Mouse (Mus musculus) brain, embryonic 14.5 days (tissue): ENCODE results near the gene Btf3l4. TPM values are rescaled to one million over a fixed set of nuclear protein-coding genes. Genes with fewer than 3 reads are reported as not detected.

ENCODE experiments used
- DNase-seq: peaks from one replicate; pipeline ENCODE4 v3.0.0-alpha.2; 2011; ENCODE audit warnings: low read depth
- CTCF ChIP-seq: fragments of 200-500 bp; IDR thresholded peaks from 2 replicates; pipeline ENCODE4 v1.5.1; 2012; ENCODE audit warnings: inconsistent platforms, mild to moderate bottlenecking, moderate library complexity, borderline replicate concordance; ENCODE audit not compliant: insufficient read depth, insufficient read length; ENCODE audit errors: extremely low read depth
- POLR2A ChIP-seq: fragments of 200-500 bp; IDR thresholded peaks from 2 replicates; pipeline ENCODE4 v1.6.1; 2012; ENCODE audit warnings: mild to moderate bottlenecking, inconsistent platforms, borderline replicate concordance; ENCODE audit not compliant: poor library complexity, insufficient read depth, insufficient read length, severe bottlenecking; ENCODE audit errors: extremely low read depth
- polyA plus RNA-seq: library from polyadenylated mRNA; depleted of rRNA; stranded (reverse); fragments of >200 nt; gene quantifications from 2 replicates; pipeline ENCODE4 v1.2.3, GENCODE M21; 2012

The Btf3l4 gene
- polyA plus RNA-seq, 1 experiment = 113 TPM

DNA sequence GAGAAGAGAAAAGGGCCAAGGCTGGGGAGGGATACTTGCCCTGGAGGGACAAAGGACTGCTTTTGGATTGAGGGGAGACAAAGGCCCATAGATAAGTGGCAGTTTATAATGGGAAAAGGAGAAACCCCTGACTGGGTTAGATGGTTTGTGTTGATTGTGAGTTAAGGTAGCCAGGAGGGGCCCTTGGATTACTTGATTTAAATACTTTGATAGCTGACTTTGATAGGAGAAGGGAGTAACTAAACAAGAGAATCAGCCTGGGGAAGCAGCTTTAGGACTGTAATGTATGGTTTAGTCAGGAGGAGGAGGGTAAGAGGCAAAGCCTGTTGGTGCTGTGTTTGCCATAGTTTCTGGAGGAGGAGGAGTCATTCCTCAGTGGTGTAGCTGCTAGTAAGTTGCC lies 9.9 kb upstream of the Btf3l4 start:
- DNase-seq = no peak
- no peak for TF ChIP-seq POLR2A
- no peak for TF ChIP-seq CTCF

DNA sequence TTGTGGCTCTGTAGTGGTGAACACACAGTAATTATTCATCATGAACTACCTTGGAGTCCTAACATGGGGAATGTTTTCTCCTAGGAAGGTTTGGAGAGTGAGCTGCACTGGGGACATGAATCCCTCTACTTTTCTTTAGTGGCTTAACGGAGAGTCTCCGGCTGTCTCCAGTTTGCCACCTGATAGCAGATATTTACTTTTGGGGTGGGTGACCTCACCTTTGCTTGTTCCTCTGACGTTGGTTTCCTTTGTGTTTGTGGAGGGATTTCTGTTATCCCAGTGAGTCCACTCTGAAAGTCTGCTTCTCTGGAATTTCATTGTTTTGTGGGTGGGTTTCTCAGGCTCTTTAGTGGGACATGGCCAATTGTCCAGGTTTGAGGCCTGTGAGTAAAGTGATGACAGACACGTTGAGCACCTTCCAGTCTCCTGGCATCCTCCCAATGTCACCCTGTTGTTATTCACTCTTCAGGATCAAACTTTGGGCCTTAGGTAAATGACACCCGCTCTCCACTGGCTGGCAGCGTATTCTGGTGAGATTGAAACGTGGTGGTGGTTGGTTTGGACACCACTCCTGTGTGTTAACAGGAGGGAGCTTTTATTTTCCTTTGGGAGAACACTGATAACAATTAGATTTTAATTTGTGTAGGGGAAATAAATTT lies 8.6 kb upstream of the Btf3l4 start:
- DNase-seq = no peak
- TF ChIP-seq POLR2A = no peak
- no peak for TF ChIP-seq CTCF

GRCm38 (mm10) chr4:108838031-108838430 lies 4.6 kb upstream of the Btf3l4 start:
- DNase-seq = no peak
- TF ChIP-seq POLR2A (no peak), CTCF (no peak)

DNA sequence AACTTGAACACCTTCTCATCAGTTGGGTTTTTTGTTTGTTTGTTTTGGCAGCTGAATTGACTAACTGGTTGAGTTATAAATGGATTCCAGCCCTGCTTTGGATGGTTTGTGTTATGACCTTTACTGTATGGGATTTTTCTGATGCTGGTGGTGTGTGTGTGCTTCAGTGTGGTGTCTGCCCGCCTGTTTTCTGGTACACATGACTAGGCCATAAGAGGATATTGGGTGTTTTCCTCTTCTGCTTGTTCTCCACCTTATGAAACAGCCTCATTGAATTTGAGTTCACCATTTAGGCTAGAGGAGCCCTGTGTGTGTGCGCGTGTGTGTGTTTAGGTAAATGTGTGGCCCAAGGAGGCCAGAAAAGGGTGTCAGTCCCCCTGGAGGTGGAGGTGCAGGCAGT lies 2.1 kb upstream of the Btf3l4 start:
- no peak for TF ChIP-seq CTCF
- TF ChIP-seq POLR2A = no peak
- DNase-seq = no peak

GRCm38 (mm10) chr4:108834971-108835311 lies 1.5 kb upstream of the Btf3l4 start:
- peak; percentile 47 for DNase-seq

GRCm38 (mm10) chr4:108834115-108834970 lies 929 bp upstream of the Btf3l4 start, which contains the start of gene Txndc12:
TSS of gene Txndc12 (plus strand) at chr4:108834601.
- DNase-seq = peak; percentile 98
- TF ChIP-seq CTCF = no peak
- peak; percentile 19; the same call in 1 of the 2 replicates for TF ChIP-seq POLR2A

More at GRCm38 (mm10) chr4:108834971-108835311, 1.5 kb upstream of the Btf3l4 start:
- TF ChIP-seq POLR2A = no peak
- TF ChIP-seq CTCF = no peak

DNA sequence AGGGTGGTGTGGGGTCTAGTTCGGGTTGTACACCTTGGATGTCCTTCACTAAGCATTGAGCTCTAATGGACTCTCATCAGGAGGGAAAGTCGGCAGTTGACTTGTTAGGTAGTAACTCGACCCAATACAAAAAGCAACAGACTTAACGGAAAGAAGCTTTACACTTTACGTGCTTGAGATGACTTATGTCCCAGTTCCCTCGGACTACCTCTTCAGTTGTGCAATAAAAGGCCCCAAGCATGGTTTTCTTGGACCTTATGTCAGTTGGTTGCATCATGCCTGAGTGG lies 357 bp upstream of the Btf3l4 start:
- no peak for TF ChIP-seq POLR2A
- TF ChIP-seq CTCF = no peak
- DNase-seq = no peak

- no peak for TF ChIP-seq CTCF
- no peak for DNase-seq
Observed at GRCm38 (mm10) chr4:108830698-108831097, 2.7 kb downstream of the Btf3l4 start.

GRCm38 (mm10) chr4:108826643-108827042 lies 6.8 kb downstream of the Btf3l4 start:
- TF ChIP-seq CTCF = no peak
- TF ChIP-seq POLR2A = no peak
- DNase-seq = no peak

DNA sequence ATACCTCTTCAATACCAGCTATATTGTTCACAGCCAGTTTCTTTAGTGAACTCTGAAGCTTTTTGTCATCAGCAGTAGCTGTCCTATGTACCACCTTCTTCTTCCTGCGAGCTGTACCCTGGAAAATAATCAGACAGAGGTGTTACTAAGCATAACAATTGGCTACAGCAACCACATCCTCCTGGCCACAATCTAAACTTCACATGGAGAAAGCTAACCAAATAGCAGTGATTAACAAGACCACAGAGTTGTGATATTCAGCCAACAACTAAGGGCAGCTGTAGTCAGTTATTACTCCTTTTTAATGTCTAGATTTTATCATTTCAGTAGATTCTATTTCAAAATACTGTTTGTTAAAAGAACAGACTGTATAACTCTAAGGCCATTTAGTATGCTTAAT lies 7.3 kb downstream of the Btf3l4 start:
- no peak for DNase-seq
- TF ChIP-seq POLR2A (no peak), CTCF (no peak)

DNA sequence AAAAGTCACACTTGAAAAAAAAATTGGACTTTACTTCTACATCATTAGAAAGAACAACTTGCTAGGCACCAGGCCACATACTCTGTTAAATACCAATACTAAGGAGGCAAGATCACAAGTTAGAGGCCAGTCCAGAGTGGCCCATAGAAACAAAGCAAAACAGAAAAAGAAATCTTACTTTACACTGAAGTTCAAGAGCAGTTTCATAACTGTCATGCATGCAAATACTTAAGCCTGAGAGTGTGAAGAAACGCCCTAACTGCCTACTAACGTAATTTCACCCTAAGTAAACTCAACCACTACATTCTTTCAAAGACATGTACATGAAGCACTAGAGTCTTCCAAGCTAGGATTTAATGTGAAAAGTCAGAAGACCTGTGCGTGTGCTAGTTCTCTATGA lies 7.7 kb downstream of the Btf3l4 start:
- no peak for DNase-seq
- TF ChIP-seq POLR2A (no peak), CTCF (no peak)

DNA sequence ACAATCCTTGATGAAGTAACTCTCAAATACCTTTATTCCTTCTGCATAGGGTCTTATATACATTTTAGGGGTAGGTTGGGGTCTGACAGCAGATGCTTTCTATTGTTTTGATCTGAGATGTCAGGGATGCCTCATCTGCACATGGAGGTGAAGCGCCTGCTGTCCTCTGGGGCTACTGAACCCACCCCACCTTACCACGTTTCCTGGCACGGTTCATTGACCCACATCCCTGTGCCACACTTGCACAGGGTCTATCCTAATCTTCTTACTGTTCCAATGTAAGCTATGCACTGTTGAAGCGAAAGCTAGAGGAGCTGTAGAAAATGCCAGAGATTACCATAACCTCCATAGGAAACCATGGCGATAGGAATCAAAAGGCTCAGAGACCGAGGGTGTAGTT lies 21.9 kb downstream of the Btf3l4 start:
- TF ChIP-seq POLR2A (no peak), CTCF (no peak)
- no peak for DNase-seq
